Mouse (Mus musculus): Measurements from ENCODE around the gene Blvra.

DNA sequence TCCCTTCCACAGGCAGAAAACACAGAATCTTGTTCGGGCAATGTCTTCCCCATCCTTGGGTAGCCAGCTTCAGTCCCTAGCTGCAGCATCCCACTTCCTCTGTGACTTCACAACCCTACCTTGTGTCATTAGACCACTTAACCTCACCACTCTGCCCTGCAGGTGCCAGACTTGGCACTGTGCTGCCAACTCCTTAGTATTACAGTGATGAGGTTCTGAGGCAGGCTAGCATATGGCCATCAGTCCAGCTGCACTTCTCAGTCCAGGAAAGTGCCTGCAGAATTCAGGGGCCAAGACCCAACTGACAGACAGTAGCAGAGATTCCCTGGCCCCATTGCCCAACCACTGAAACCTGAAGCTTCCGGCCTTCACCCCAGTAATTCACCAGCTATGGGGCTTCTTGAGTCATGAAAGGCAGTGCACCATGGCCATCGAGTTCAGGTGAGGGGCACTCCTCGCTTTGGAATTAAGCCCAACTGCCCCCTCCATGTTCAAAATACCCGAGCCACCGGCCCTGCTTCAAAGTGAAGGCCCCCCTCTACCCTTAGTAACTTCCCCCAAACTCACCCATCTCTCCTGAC, 72.2 kb downstream of the Blvra start:
- no peak for TF ChIP-seq EP300 (optimal IDR thresholded peaks at IDR 0.05)
- no peak for TF ChIP-seq CTCF (IDR thresholded peaks at IDR 0.05; ENCODE audit: low read depth)

Data from stomach, postnatal 0 days (tissue).